Mouse (Mus musculus) ES-Bruce4 (cell line): ENCODE data around the gene Tex26. TPM values are rescaled to one million over a fixed set of nuclear protein-coding genes. Genes with fewer than 3 reads are reported as not detected.

Source experiments
- H3K27ac ChIP-seq: 2 replicates; pipeline ENCODE4 v1.5.1; 2012; ENCODE audit warnings: low read length, inconsistent platforms; ENCODE audit not compliant: insufficient read depth
- H3K27me3 ChIP-seq: 2 replicates; pipeline ENCODE4 v1.6.1; 2012; ENCODE audit warnings: mild to moderate bottlenecking, low read length, inconsistent platforms; ENCODE audit not compliant: control insufficient read depth, poor library complexity, insufficient read depth, severe bottlenecking
- H3K36me3 ChIP-seq: 2 replicates; pipeline ENCODE4 v1.6.1; 2012; ENCODE audit warnings: inconsistent platforms, mild to moderate bottlenecking, low read length, moderate library complexity; ENCODE audit not compliant: control insufficient read depth, poor library complexity, insufficient read depth, severe bottlenecking
- H3K4me1 ChIP-seq: one replicate; pipeline ENCODE4 v1.8.1; 2011; ENCODE audit warnings: low read length; ENCODE audit not compliant: control insufficient read depth, insufficient read depth
- H3K4me3 ChIP-seq: 2 replicates; pipeline ENCODE4 v1.5.1; 2011; ENCODE audit warnings: low read depth, mild to moderate bottlenecking, low read length
- H3K9ac ChIP-seq: 2 replicates; pipeline ENCODE4 v1.6.1; 2012; ENCODE audit warnings: low read depth, mild to moderate bottlenecking, inconsistent platforms; ENCODE audit not compliant: poor library complexity, severe bottlenecking
- H3K9me3 ChIP-seq: replicated peaks from 2 replicates; pipeline ENCODE4 v1.6.1; 2012; ENCODE audit warnings: mild to moderate bottlenecking, low read length, inconsistent platforms; ENCODE audit not compliant: control insufficient read depth, poor library complexity, insufficient read depth, severe bottlenecking
- CTCF ChIP-seq: IDR thresholded peaks from one replicate; pipeline ENCODE4 v1.8.1; 2011; ENCODE audit warnings: low read depth, low read length
- EP300 ChIP-seq: IDR thresholded peaks from 2 replicates; pipeline ENCODE4 v1.6.1; 2011; ENCODE audit warnings: low read depth, low read length; ENCODE audit not compliant: insufficient read depth
- POLR2A ChIP-seq: IDR thresholded peaks from one replicate; pipeline ENCODE4 v1.8.1; 2011; ENCODE audit warnings: low read length; ENCODE audit not compliant: insufficient read depth
- polyA plus RNA-seq: library from polyadenylated mRNA; stranded (reverse); fragments of >200 nt; gene quantifications from 2 replicates; pipeline ENCODE4 v1.2.4, GENCODE M21; 2011; ENCODE audit warnings: low read depth; ENCODE audit not compliant: missing spikeins, insufficient read depth, insufficient read length

The Tex26 gene
- polyA plus RNA-seq, 1 experiment, result 3.2 TPM

GRCm38 (mm10) chr5:149512695-149513094 lies 73.2 kb downstream of the Tex26 start:
- no peak overlapping the region for H3K4me3 ChIP-seq
- no peak overlapping the region for H3K27ac ChIP-seq
- no peaks in the 10 kb centered on the region for H3K27me3 ChIP-seq
- H3K9me3 ChIP-seq, result no peaks in the 10 kb centered on the region
- no peak for TF ChIP-seq POLR2A
- no peak for TF ChIP-seq EP300
- TF ChIP-seq CTCF, result no peak
- H3K36me3 ChIP-seq, result no peaks in the 10 kb centered on the region
- no peak overlapping the region for H3K9ac ChIP-seq
- H3K4me1 ChIP-seq, result peaks cover 3% of the 10 kb centered on the region

DNA sequence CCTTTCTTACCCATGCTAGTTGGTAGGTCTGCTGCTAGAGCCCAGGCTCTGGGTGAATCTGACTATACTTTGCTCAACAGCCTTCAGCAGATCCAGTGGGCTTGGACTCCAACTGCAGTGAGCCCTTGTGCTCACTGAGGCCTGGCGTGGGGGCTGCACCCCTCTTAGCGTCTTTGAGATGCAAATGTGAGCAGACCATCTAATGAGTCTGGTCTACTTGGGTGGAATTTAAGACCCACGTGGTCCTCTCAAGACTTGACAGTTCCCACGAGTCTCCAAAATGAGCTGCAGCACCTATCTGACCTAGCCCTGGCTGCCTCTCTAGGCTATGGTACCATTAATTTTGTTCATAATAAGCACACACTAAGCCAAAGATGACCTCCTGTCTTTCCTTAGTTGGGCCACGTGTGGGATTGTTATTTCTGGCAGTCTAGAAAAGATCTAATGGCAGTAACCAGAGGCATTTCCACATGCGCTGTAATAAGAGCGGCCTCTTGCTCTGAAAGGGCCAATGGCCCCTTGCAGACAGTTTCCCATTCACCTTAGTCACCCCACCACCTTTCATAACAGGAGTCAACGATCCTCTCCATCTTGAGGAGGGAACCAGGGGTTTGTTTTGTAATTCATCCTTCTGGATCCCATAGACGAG lies 74.1 kb downstream of the Tex26 start:
- Histone ChIP-seq H3K9me3 (no peaks in the 10 kb centered on the region), H3K27ac (no peak overlapping the region), H3K4me3 (no peak overlapping the region), H3K36me3 (no peaks in the 10 kb centered on the region), H3K9ac (no peak overlapping the region), H3K4me1 (peaks cover 3% of the 10 kb centered on the region), H3K27me3 (no peaks in the 10 kb centered on the region)
- TF ChIP-seq CTCF (no peak), POLR2A (no peak), EP300 (no peak)

GRCm38 (mm10) chr5:149514087-149514671 lies 74.7 kb downstream of the Tex26 start:
- TF ChIP-seq EP300 (no peak), CTCF (no peak), POLR2A (no peak)
- Histone ChIP-seq H3K4me3 (no peak overlapping the region), H3K9me3 (no peaks in the 10 kb centered on the region), H3K9ac (no peak overlapping the region), H3K36me3 (no peaks in the 10 kb centered on the region), H3K4me1 (peaks cover 3% of the 10 kb centered on the region), H3K27me3 (no peaks in the 10 kb centered on the region), H3K27ac (no peak overlapping the region)

DNA sequence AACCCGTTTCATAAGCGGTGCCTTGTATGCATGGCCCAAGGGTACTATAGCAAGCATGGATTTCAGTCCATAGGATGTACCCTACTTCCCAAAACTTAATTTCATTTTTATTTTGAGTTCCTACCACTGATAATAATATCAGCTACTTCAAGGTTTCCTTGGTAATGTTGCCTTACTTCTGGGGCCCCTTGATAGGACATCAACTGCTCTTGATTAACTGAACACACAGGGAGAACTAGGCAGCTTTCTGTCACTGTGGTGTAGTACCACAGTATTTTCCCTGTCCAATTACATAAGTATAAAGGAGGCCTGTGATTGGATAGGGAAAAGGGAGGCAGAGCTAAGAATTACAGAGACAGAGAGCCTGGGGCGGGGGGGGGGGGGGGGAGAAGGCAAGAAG lies 75.4 kb downstream of the Tex26 start:
- no peak overlapping the region for H3K27ac ChIP-seq

DNA sequence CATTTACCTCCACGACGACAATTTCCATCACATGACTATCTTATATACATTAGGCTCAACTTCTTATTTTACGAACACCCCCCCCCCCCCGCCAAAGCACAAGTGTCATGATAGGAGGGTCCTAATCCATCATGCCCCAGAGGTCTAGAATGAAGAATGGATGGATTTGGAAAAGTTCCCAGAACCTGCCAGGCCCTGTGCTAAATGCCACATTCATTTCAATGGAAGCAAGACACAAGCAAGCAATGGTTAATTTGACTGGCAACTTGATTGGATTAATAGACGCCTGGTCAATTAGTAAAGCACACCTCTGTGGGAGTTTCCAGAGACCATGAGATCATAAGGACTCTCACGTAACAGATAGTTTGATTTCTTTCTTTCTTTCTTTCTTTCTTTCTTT lies 77.7 kb downstream of the Tex26 start:
- no peak overlapping the region for H3K4me3 ChIP-seq
- H3K4me1 ChIP-seq, result peaks cover 3% of the 10 kb centered on the region
- TF ChIP-seq CTCF (no peak), EP300 (no peak), POLR2A (no peak)
- no peaks in the 10 kb centered on the region for H3K36me3 ChIP-seq
- no peaks in the 10 kb centered on the region for H3K27me3 ChIP-seq
- H3K9ac ChIP-seq, result no peak overlapping the region
- no peaks in the 10 kb centered on the region for H3K9me3 ChIP-seq
- H3K27ac ChIP-seq, result no peak overlapping the region

More for the DNA sequence above, 75.4 kb downstream of the Tex26 start:
- Histone ChIP-seq H3K27me3 (no peaks in the 10 kb centered on the region), H3K9ac (no peak overlapping the region), H3K4me3 (no peak overlapping the region), H3K36me3 (no peaks in the 10 kb centered on the region), H3K4me1 (peaks cover 3% of the 10 kb centered on the region), H3K9me3 (no peaks in the 10 kb centered on the region)
- TF ChIP-seq POLR2A, result no peak
- TF ChIP-seq CTCF, result no peak
- no peak for TF ChIP-seq EP300

Other genes starting within 250 kb of the Tex26 start
- gene Alox5ap, start 174.9 kb upstream of the Tex26 start, polyA plus RNA-seq, result 1.2 TPM in 1 of 2 replicates, not detected in the other
- gene Medag, start 27.9 kb upstream of the Tex26 start, polyA plus RNA-seq, result 0.30 and 0.91 TPM in 2 replicates
- gene Wdr95, start 89.0 kb downstream of the Tex26 start, polyA plus RNA-seq, result 0.59 TPM in 1 of 2 replicates, not detected in the other
- 154 and 163 TPM in 2 replicates for gene Hsph1, start 196.7 kb downstream of the Tex26 start, polyA plus RNA-seq
- gene B3glct, start 238.6 kb downstream of the Tex26 start, polyA plus RNA-seq, result 14.2 and 18.5 TPM in 2 replicates